Mouse (Mus musculus) heart, postnatal 0 days (tissue): Measurements from ENCODE around the gene Ppig. TPM values are rescaled to one million over a fixed set of nuclear protein-coding genes. Genes with fewer than 3 reads are reported as not detected.

Experiments used
- ATAC-seq: fragments of 200-750 bp; cut with Nextera tagmentation; 2 replicates; pipeline ENCODE4 v1.8.0; 2017; ENCODE audit warnings: low read depth, moderate number of reproducible peaks, moderate library complexity; ENCODE audit not compliant: insufficient read depth
- DNase-seq: peaks from one replicate; pipeline ENCODE4 v3.0.0-alpha.2; 2016; ENCODE audit warnings: low spot score
- H3K27ac ChIP-seq: fragments of 300-500 bp; sonication (generic); 2 replicates; pipeline ENCODE4 v1.5.1; 2014; ENCODE audit warnings: low read depth, mild to moderate bottlenecking
- H3K27me3 ChIP-seq: fragments of 300-500 bp; sonication (generic); 2 replicates; pipeline ENCODE4 v1.6.1; 2014; ENCODE audit warnings: low read length, mixed read lengths; ENCODE audit not compliant: control insufficient read depth, insufficient read depth
- H3K36me3 ChIP-seq: fragments of 300-500 bp; sonication (generic); replicated peaks from 2 replicates; pipeline ENCODE4 v1.6.1; 2014; ENCODE audit warnings: low read length, mixed read lengths; ENCODE audit not compliant: control insufficient read depth, insufficient read depth
- H3K4me1 ChIP-seq: fragments of 300-500 bp; sonication (generic); 2 replicates; pipeline ENCODE4 v1.6.1; 2014; ENCODE audit warnings: antibody characterized with exemption; ENCODE audit not compliant: control insufficient read depth, insufficient read depth
- H3K4me2 ChIP-seq: fragments of 300-500 bp; sonication (generic); 2 replicates; pipeline ENCODE4 v1.6.1; 2014; ENCODE audit warnings: low read depth, mild to moderate bottlenecking, low read length, moderate library complexity
- H3K4me3 ChIP-seq: fragments of 300-500 bp; sonication (generic); 2 replicates; pipeline ENCODE4 v1.5.1; 2014; ENCODE audit warnings: low read depth, low read length
- H3K9ac ChIP-seq: fragments of 300-500 bp; sonication (generic); replicated peaks from 2 replicates; pipeline ENCODE4 v1.6.1; 2014; ENCODE audit warnings: low read depth, low read length, mixed read lengths
- H3K9me3 ChIP-seq: fragments of 300-500 bp; sonication (generic); replicated peaks from 2 replicates; pipeline ENCODE4 v1.6.1; 2016; ENCODE audit warnings: low read length; ENCODE audit not compliant: control insufficient read depth
- CTCF ChIP-seq: IDR thresholded peaks from 2 replicates; pipeline ENCODE4 v1.5.1; 2016; ENCODE audit warnings: antibody characterized with exemption, control low read depth, low read depth
- EP300 ChIP-seq: IDR thresholded peaks from 2 replicates; pipeline ENCODE4 v1.6.1; 2016; ENCODE audit warnings: antibody characterized with exemption, low read depth
- WGBS: fragments of 180-500 bp; shearing (Covaris S2); extraction: QIAGEN DNeasy Blood & Tissue Kit; methylation state at CpG from one replicate; pipeline ENCODE4 v1.1.7; 2014; 5-methylcytosine and 5-hydroxymethylcytosine counted together
- polyA plus RNA-seq: library from polyadenylated mRNA; unstranded; fragments of >200 nt; fragmentation: Nextera tagmentation; extraction: Ambion mirVana; gene quantifications from 2 replicates; pipeline ENCODE4 v1.2.1, GENCODE M21; 2015
- total RNA-seq: library from RNA; depleted of rRNA; stranded (reverse); fragments of >200 nt; gene quantifications from 2 replicates; pipeline ENCODE4 v1.2.3, GENCODE M21; 2014; ENCODE audit warnings: low replicate concordance; rRNA removed

Gene Ppig
- total and polyA plus RNA-seq, 2 experiments from 2014 or later = 19.9 to 91.6 TPM

DNA sequence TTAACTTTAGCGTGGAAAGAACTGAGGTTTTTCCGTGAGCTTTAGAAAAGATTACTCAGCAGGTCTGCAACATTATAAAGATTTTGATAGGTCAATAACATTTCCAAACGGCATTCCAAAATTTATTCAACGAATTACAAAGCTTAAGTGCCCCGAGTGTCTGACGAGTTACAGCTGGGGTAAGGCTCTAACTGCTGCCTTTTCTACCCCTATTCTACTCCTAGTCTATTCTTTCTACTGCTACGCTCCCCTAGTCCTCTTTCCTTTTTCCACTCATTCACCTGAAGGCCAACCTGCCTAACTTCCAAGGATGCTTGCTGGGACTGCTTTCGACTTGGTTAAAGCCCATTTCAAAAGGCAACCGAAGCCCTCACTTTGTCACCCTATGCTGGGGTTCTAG, 66.6 kb downstream of the Ppig start:
- TF ChIP-seq CTCF = no peak
- Histone ChIP-seq H3K9me3 (no peaks in the 10 kb centered on the region), H3K27ac (peak overlapping the region; percentile 91), H3K27me3 (no peaks in the 10 kb centered on the region), H3K4me2 (peak overlapping the region; percentile 86), H3K4me3 (peak overlapping the region; percentile 78), H3K4me1 (0 out of 2 replicates have a peak, but pooled peaks cover 3% of the 10 kb centered on the region), H3K36me3 (peaks cover 19% of the 10 kb centered on the region), H3K9ac (peak overlapping the region; percentile 67)
- DNase-seq = no peak
- peak; percentile 2; the same call in 1 of the 2 replicates for ATAC-seq
- 23% methylated on average over 9 of the region's 9 CpGs for WGBS

GRCm38 (mm10) chr2:69789429-69790069, 67.2 kb downstream of the Ppig start, which contains the start of the genes Ccdc173 and Phospho2:
TSS of gene Ccdc173 (minus strand) at chr2:69789575.
TSS of gene Phospho2 (plus strand) at chr2:69789623.
- 0 out of 2 replicates have a peak, but pooled peaks cover 3% of the 10 kb centered on the region for H3K4me1 ChIP-seq
- peak within 1 kb of the TSS; percentile 91 for H3K27ac ChIP-seq
- H3K27me3 ChIP-seq = no peaks in the 10 kb centered on the region
- H3K4me3 ChIP-seq = peak within 1 kb of the TSS; percentile 78
- peak; percentile 98 for DNase-seq
- TF ChIP-seq CTCF (no peak), EP300 (no peak)
- H3K9me3 ChIP-seq = no peaks in the 10 kb centered on the region
- ATAC-seq = peak; percentile 98
- H3K36me3 ChIP-seq = peaks cover 19% of the 10 kb centered on the region
- peak within 1 kb of the TSS; percentile 67 for H3K9ac ChIP-seq
- 2% methylated on average over 48 of the region's 48 CpGs for WGBS
- peak within 1 kb of the TSS; percentile 86 for H3K4me2 ChIP-seq

- 0 out of 2 replicates have a peak, but pooled peaks have one; percentile 30 for ATAC-seq
- Histone ChIP-seq H3K27ac (peak overlapping the region; percentile 91), H3K4me1 (0 out of 2 replicates have a peak, but pooled peaks cover 3% of the 10 kb centered on the region), H3K36me3 (peaks cover 22% of the 10 kb centered on the region), H3K9me3 (no peaks in the 10 kb centered on the region), H3K27me3 (no peaks in the 10 kb centered on the region), H3K9ac (peak overlapping the region; percentile 67; the same call in 1 of the 2 replicates), H3K4me2 (peak overlapping the region; percentile 86), H3K4me3 (peak overlapping the region; percentile 78)
- DNase-seq = peak; percentile 80
- WGBS = 1% methylated on average over 10 of the region's 10 CpGs
- no peak for TF ChIP-seq EP300
- TF ChIP-seq CTCF = peak; percentile 77
Observed at GRCm38 (mm10) chr2:69790285-69790684, 67.9 kb downstream of the Ppig start.

GRCm38 (mm10) chr2:69790722-69791121, 68.4 kb downstream of the Ppig start:
- no peak for ATAC-seq
- H3K4me3 ChIP-seq = peak overlapping the region; percentile 78; the same call in 1 of the 2 replicates
- H3K9me3 ChIP-seq = no peaks in the 10 kb centered on the region
- H3K27me3 ChIP-seq = no peaks in the 10 kb centered on the region
- no peak for DNase-seq
- 72% methylated on average over 4 of the region's 4 CpGs for WGBS
- no peak overlapping the region for H3K9ac ChIP-seq
- TF ChIP-seq CTCF (no peak), EP300 (no peak)
- H3K4me1 ChIP-seq = 0 out of 2 replicates have a peak, but pooled peaks cover 3% of the 10 kb centered on the region
- peak overlapping the region; percentile 86; the same call in 1 of the 2 replicates for H3K4me2 ChIP-seq
- peaks cover 27% of the 10 kb centered on the region for H3K36me3 ChIP-seq
- no peak overlapping the region for H3K27ac ChIP-seq

DNA sequence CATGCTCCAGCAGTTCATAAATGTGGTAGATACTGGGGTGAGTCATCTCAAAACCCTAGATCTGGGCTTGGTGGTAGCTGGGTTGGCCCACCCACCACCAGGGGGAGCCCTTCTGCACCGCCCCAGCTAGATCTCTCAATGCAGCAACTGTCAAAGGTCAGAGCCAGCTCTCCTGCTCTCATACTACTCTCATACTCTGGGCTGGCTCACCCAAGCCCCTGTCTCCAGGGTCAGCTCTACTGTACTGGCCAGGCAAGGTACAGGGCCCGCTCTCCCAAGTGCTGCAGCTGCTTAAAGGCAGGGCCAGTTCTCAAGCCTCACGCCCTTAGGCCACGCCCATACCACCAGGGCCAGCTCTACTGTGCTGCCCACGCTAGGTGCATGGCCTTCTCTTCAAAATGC, 80.6 kb downstream of the Ppig start:
- H3K9ac ChIP-seq = no peak overlapping the region
- no peaks in the 10 kb centered on the region for H3K4me1 ChIP-seq
- peak overlapping the region; percentile 23; the same call in 1 of the 2 replicates for H3K4me2 ChIP-seq
- no peak overlapping the region for H3K4me3 ChIP-seq
- H3K9me3 ChIP-seq = no peaks in the 10 kb centered on the region
- 49% methylated on average over 5 of the region's 5 CpGs for WGBS
- TF ChIP-seq CTCF (peak; percentile 67), EP300 (no peak)
- ATAC-seq = peak; percentile 51; the same call in 1 of the 2 replicates
- H3K36me3 ChIP-seq = no peaks in the 10 kb centered on the region
- H3K27ac ChIP-seq = no peak overlapping the region
- peak; percentile 42 for DNase-seq
- no peaks in the 10 kb centered on the region for H3K27me3 ChIP-seq

Other genes starting within 250 kb of the Ppig start
- gene Lrp2, start 136.5 kb upstream of the Ppig start, total RNA-seq = 1.8 and 3.2 TPM in 2 replicates
- gene Lrp2, start 136.5 kb upstream of the Ppig start, polyA plus RNA-seq = 0.19 and 0.23 TPM in 2 replicates
- 3.2 and 6.0 TPM in 2 replicates for gene Bbs5, start 75.4 kb upstream of the Ppig start, total RNA-seq
- gene Bbs5, start 75.4 kb upstream of the Ppig start, polyA plus RNA-seq = 8.6 and 10.4 TPM in 2 replicates
- 26.5 and 42.0 TPM in 2 replicates for gene Klhl41, start 52.4 kb upstream of the Ppig start, total RNA-seq
- 35.4 and 36.9 TPM in 2 replicates for gene Klhl41, start 52.4 kb upstream of the Ppig start, polyA plus RNA-seq
- 22.5 and 40.3 TPM in 2 replicates for gene Fastkd1, start 9.0 kb upstream of the Ppig start, total RNA-seq
- gene Fastkd1, start 9.0 kb upstream of the Ppig start, polyA plus RNA-seq = 18.7 and 18.9 TPM in 2 replicates
- gene Ccdc173, start 67.0 kb downstream of the Ppig start, total RNA-seq = not detected in 2 replicates
- gene Ccdc173, start 67.0 kb downstream of the Ppig start, polyA plus RNA-seq = 1.2 and 1.6 TPM in 2 replicates
- gene Phospho2, start 67.1 kb downstream of the Ppig start, total RNA-seq = 8.8 and 43.7 TPM in 2 replicates
- gene Phospho2, start 67.1 kb downstream of the Ppig start, polyA plus RNA-seq = 24.9 and 27.1 TPM in 2 replicates
- 69.9 and 129 TPM in 2 replicates for gene Klhl23, start 99.4 kb downstream of the Ppig start, total RNA-seq
- gene Klhl23, start 99.4 kb downstream of the Ppig start, polyA plus RNA-seq = 33.9 and 43.0 TPM in 2 replicates
- 31.0 and 31.9 TPM in 2 replicates for gene Ssb, start 139.0 kb downstream of the Ppig start, total RNA-seq
- 157 and 172 TPM in 2 replicates for gene Ssb, start 139.0 kb downstream of the Ppig start, polyA plus RNA-seq
- 7.0 and 13.1 TPM in 2 replicates for gene Mettl5, start 163.1 kb downstream of the Ppig start, total RNA-seq
- gene Mettl5, start 163.1 kb downstream of the Ppig start, polyA plus RNA-seq = 43.3 and 45.7 TPM in 2 replicates
- 42.6 and 55.0 TPM in 2 replicates for gene Ubr3, start 174.7 kb downstream of the Ppig start, total RNA-seq
- gene Ubr3, start 174.7 kb downstream of the Ppig start, polyA plus RNA-seq = 9.6 and 12.9 TPM in 2 replicates